Mouse (Mus musculus) embryonic facial prominence, embryonic 14.5 days (tissue): ENCODE results near the gene Ttyh3. TPM values are rescaled to one million over a fixed set of nuclear protein-coding genes. Genes with fewer than 3 reads are reported as not detected.

ENCODE experiments used
- ATAC-seq: fragments of 200-750 bp; cut with Nextera tagmentation; 2 replicates; pipeline ENCODE4 v1.8.0; 2017; ENCODE audit warnings: low read depth, moderate number of reproducible peaks, moderate TSS enrichment
- DNase-seq: peaks from one replicate; pipeline ENCODE4 v3.0.0-alpha.2; 2015; ENCODE audit warnings: low spot score
- H3K27ac ChIP-seq: fragments of 300-500 bp; sonication (generic); replicated peaks from 2 replicates; pipeline ENCODE4 v1.5.1; 2014; ENCODE audit warnings: low read depth, mild to moderate bottlenecking, low read length, moderate library complexity
- H3K27me3 ChIP-seq: fragments of 300-500 bp; sonication (generic); replicated peaks from 2 replicates; pipeline ENCODE4 v1.6.1; 2014; ENCODE audit warnings: low read length; ENCODE audit not compliant: control insufficient read depth, insufficient read depth
- H3K36me3 ChIP-seq: fragments of 300-500 bp; sonication (generic); 2 replicates; pipeline ENCODE4 v1.6.1; 2014; ENCODE audit warnings: low read length, mixed read lengths; ENCODE audit not compliant: control insufficient read depth, insufficient read depth
- H3K4me1 ChIP-seq: fragments of 300-500 bp; sonication (generic); 2 replicates; pipeline ENCODE4 v1.6.1; 2014; ENCODE audit warnings: antibody characterized with exemption, low read length; ENCODE audit not compliant: control insufficient read depth, insufficient read depth
- H3K4me2 ChIP-seq: fragments of 300-500 bp; sonication (generic); 2 replicates; pipeline ENCODE4 v1.6.1; 2014; ENCODE audit warnings: low read depth, mild to moderate bottlenecking, low read length, moderate library complexity, mixed read lengths
- H3K4me3 ChIP-seq: fragments of 300-500 bp; sonication (generic); 2 replicates; pipeline ENCODE4 v1.5.1; 2014; ENCODE audit warnings: low read depth, mild to moderate bottlenecking, low read length
- H3K9ac ChIP-seq: fragments of 300-500 bp; sonication (generic); 2 replicates; pipeline ENCODE4 v1.6.1; 2014; ENCODE audit warnings: low read depth, mild to moderate bottlenecking, low read length, moderate library complexity, mixed read lengths
- H3K9me3 ChIP-seq: fragments of 300-500 bp; sonication (generic); 2 replicates; pipeline ENCODE4 v1.6.1; 2016; ENCODE audit warnings: low read length; ENCODE audit not compliant: control insufficient read depth
- WGBS: fragments of 180-500 bp; shearing (Covaris S2); extraction: QIAGEN DNeasy Blood & Tissue Kit; methylation state at CpG from one replicate; pipeline ENCODE4 v1.1.7; 2014; 5-methylcytosine and 5-hydroxymethylcytosine counted together
- polyA plus RNA-seq: library from polyadenylated mRNA; unstranded; fragments of >200 nt; fragmentation: Nextera tagmentation; extraction: Ambion mirVana; gene quantifications from 2 replicates; pipeline ENCODE4 v1.2.1, GENCODE M21; 2014

The Ttyh3 gene
- polyA plus RNA-seq, 1 experiment from 2014 or later, result 47.5 TPM

DNA sequence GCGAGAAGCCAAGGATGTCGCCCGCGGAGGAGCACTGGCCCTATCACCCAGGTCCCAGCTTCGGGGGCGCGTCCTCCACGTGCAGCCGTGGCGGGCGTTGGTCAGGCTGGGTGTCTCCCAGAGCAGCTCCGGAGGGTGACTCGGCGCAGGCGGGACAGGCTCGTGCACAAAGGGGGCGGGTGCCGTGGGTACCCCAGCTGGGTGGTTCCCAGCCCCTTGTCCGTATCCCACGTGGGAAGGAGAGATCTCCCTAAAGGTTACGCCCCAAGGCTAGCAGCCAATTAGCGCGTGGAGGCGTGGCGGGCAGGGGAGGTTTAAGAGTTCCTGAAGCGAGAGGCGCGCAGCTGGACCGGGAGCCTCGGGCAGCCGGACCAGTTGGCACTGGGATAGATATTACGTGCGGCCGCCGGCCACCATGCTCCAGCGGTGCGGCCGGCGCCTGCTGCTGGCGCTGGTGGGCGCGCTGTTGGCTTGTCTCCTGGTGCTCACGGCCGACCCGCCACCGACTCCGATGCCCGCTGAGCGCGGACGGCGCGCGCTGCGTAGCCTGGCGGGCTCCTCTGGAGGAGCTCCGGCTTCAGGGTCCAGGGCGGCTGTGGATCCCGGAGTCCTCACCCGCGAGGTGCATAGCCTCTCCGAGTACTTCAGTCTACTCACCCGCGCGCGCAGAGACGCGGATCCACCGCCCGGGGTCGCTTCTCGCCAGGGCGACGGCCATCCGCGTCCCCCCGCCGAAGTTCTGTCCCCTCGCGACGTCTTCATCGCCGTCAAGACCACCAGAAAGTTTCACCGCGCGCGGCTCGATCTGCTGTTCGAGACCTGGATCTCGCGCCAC lies 41.6 kb downstream of the Ttyh3 start, which contains the start of gene Lfng:
Gene Lfng (plus strand): TSS at position 320 of the 835 bp plus-strand sequence.
- peaks cover 53% of the 10 kb centered on the region for H3K4me1 ChIP-seq
- peak within 1 kb of the TSS; percentile 88 for H3K27ac ChIP-seq
- WGBS, result under 1% methylated on average over 38 of the region's 91 CpGs
- peaks cover 38% of the 10 kb centered on the region for H3K27me3 ChIP-seq
- peak within 1 kb of the TSS; percentile 64 for H3K4me3 ChIP-seq
- peak; percentile 97 for DNase-seq
- peak within 1 kb of the TSS; percentile 79 for H3K4me2 ChIP-seq
- H3K9ac ChIP-seq, result peak within 1 kb of the TSS; percentile 73
- no peaks in the 10 kb centered on the region for H3K36me3 ChIP-seq
- peak; percentile 65 for ATAC-seq
- H3K9me3 ChIP-seq, result no peaks in the 10 kb centered on the region

DNA sequence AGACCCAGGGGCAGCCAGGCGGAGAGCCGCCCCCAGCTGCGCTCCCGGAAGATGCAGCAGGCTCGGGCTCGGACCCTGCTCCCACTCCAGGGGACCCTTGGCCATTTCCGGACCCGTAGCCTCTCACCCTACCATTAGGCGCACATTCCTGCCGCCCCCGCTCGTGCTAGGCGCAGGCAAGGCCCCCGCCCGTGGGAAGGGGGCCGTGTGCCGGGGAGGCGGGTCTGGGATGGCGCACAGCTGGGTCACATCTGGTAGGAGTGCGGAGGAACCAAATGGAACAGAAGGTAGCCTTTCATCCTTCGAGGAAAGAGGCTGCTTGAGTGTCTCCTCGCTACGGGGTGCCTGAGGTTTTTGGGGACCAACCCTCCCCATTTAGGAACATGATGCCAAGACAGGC lies 42.4 kb downstream of the Ttyh3 start:
- peaks cover 32% of the 10 kb centered on the region for H3K27me3 ChIP-seq
- DNase-seq, result peak; percentile 59
- H3K9me3 ChIP-seq, result no peaks in the 10 kb centered on the region
- H3K36me3 ChIP-seq, result no peaks in the 10 kb centered on the region
- peak overlapping the region; percentile 30; the same call in 1 of the 2 replicates for H3K9ac ChIP-seq
- H3K4me1 ChIP-seq, result peaks cover 55% of the 10 kb centered on the region
- peak overlapping the region; percentile 79 for H3K4me2 ChIP-seq
- peak overlapping the region; percentile 64 for H3K4me3 ChIP-seq
- ATAC-seq, result no peak
- peak overlapping the region; percentile 21; the same call in 1 of the 2 replicates for H3K27ac ChIP-seq
- 0% methylated on average over 16 of the region's 23 CpGs for WGBS

- Histone ChIP-seq H3K9ac (no peak overlapping the region), H3K4me1 (peaks cover 45% of the 10 kb centered on the region), H3K4me2 (no peak overlapping the region), H3K9me3 (no peaks in the 10 kb centered on the region), H3K27me3 (peaks cover 31% of the 10 kb centered on the region), H3K36me3 (no peaks in the 10 kb centered on the region), H3K4me3 (no peak overlapping the region), H3K27ac (no peak overlapping the region)
- no peak for ATAC-seq
- peak; percentile 59 for DNase-seq
- WGBS, result 22% methylated on average over 3 of the region's 3 CpGs
Observed at GRCm38 (mm10) chr5:140605228-140605627, 43.6 kb downstream of the Ttyh3 start.

DNA sequence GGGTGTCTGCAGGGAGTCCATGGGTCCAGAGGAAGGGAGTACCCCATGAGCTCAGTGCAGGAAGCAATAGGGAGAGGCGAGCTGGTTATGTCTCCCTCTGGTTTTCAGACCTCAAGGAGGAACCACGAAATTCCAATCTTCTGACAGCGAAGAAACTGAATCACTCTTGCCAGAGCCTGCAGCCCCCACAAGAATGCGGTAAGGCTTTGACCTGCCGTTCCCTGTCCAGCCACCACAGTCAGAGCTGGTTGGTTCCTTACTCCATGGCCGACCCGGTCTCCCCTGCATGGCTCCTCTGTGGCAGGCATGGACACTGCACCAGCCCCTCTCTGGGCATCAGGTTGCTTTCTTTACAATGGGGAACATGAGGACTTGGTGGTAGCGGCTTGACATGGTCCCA lies 44.4 kb downstream of the Ttyh3 start:
- Histone ChIP-seq H3K36me3 (no peaks in the 10 kb centered on the region), H3K27ac (no peak overlapping the region), H3K27me3 (peaks cover 27% of the 10 kb centered on the region), H3K9me3 (no peaks in the 10 kb centered on the region), H3K9ac (no peak overlapping the region), H3K4me3 (no peak overlapping the region), H3K4me1 (peaks cover 38% of the 10 kb centered on the region), H3K4me2 (no peak overlapping the region)
- ATAC-seq, result no peak
- 59% methylated on average over 8 of the region's 8 CpGs for WGBS
- DNase-seq, result peak; percentile 62

DNA sequence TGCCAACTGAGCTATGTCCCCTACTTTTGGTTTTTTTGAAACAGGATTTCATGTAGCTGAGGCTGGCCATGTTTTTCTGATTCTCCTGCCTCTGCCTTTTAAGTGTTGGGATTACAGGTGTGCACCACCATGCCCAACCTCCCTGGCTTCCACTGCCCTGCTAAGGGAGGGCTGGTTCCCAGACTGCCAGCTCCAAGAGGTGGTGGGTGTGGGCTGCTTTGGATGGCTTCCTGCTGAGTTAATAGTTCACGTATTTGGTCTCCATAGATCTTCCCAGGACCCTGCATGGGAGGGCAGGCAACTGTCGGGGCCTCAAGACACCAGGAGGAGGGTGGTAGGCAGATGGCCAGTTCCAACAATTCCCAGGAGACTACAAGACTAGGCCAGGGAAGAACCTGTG lies 46.3 kb downstream of the Ttyh3 start:
- DNase-seq, result no peak
- no peaks in the 10 kb centered on the region for H3K36me3 ChIP-seq
- H3K4me1 ChIP-seq, result peaks cover 29% of the 10 kb centered on the region
- no peak overlapping the region for H3K4me3 ChIP-seq
- H3K9me3 ChIP-seq, result no peaks in the 10 kb centered on the region
- H3K27ac ChIP-seq, result no peak overlapping the region
- H3K9ac ChIP-seq, result no peak overlapping the region
- WGBS, result 45% methylated on average over 2 of the region's 2 CpGs
- ATAC-seq, result no peak
- H3K27me3 ChIP-seq, result peaks cover 21% of the 10 kb centered on the region
- no peak overlapping the region for H3K4me2 ChIP-seq

DNA sequence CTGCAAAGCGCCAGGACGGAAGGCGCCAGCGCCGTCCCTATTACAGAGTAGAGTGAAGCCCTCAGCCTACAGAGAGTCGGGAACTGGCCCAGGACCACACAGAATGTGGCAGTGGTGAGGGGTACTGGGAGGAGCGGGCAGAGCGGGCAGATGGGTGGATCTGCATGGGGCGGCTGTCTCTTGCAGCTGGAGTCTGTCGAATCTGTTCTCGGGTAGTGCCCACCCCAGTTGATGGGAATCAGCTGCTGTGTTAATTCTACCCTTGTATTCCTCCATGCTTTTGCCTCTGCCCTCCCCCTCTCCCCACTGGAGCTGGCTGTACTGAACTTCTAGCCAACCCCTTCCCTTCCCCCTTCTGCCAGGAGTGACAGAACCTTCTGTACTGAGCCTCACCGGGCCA lies 47.1 kb downstream of the Ttyh3 start:
- DNase-seq, result peak; percentile 87
- ATAC-seq, result peak; percentile 74
- H3K9ac ChIP-seq, result no peak overlapping the region
- H3K27me3 ChIP-seq, result peaks cover 13% of the 10 kb centered on the region
- peaks cover 27% of the 10 kb centered on the region for H3K4me1 ChIP-seq
- 60% methylated on average over 10 of the region's 12 CpGs for WGBS
- no peak overlapping the region for H3K4me2 ChIP-seq
- H3K4me3 ChIP-seq, result no peak overlapping the region
- H3K36me3 ChIP-seq, result no peaks in the 10 kb centered on the region
- H3K27ac ChIP-seq, result peak overlapping the region; percentile 58; the same call in 1 of the 2 replicates
- no peaks in the 10 kb centered on the region for H3K9me3 ChIP-seq

GRCm38 (mm10) chr5:140599939-140600338 lies 48.9 kb downstream of the Ttyh3 start:
- Histone ChIP-seq H3K27ac (no peak overlapping the region), H3K36me3 (no peaks in the 10 kb centered on the region), H3K9me3 (no peaks in the 10 kb centered on the region), H3K9ac (no peak overlapping the region), H3K4me3 (no peak overlapping the region), H3K27me3 (no peaks in the 10 kb centered on the region), H3K4me2 (no peak overlapping the region), H3K4me1 (peaks cover 22% of the 10 kb centered on the region)
- no peak for DNase-seq
- WGBS, result 47% methylated on average over 5 of the region's 5 CpGs
- no peak for ATAC-seq

- Histone ChIP-seq H3K27me3 (no peaks in the 10 kb centered on the region), H3K4me2 (no peak overlapping the region), H3K27ac (no peak overlapping the region), H3K9me3 (no peaks in the 10 kb centered on the region), H3K4me3 (no peak overlapping the region), H3K4me1 (peaks cover 15% of the 10 kb centered on the region), H3K9ac (no peak overlapping the region), H3K36me3 (no peaks in the 10 kb centered on the region)
- ATAC-seq (no peak), DNase-seq (no peak)
- WGBS, result 83% methylated on average over 4 of the region's 4 CpGs
Observed at GRCm38 (mm10) chr5:140597787-140598186, 51.0 kb downstream of the Ttyh3 start.
